Mouse (Mus musculus) kidney, embryonic 16.5 days (tissue): ENCODE measurements around the gene Ripor1. TPM values are rescaled to one million over a fixed set of nuclear protein-coding genes. Genes with fewer than 3 reads are reported as not detected.
"Not testable (repeated sequence)": the region's sequence is repeated elsewhere in the genome, so short reads cannot be mapped to it uniquely, and the experiment has no call there.

Experiments used
- ATAC-seq: fragments of 200-750 bp; cut with Nextera tagmentation; 2 replicates; pipeline ENCODE4 v1.8.0; 2017; ENCODE audit warnings: moderate TSS enrichment; ENCODE audit not compliant: low FRiP score, low TSS enrichment
- H3K27ac ChIP-seq: fragments of 300-500 bp; sonication (generic); 2 replicates; pipeline ENCODE4 v1.5.1; 2014; ENCODE audit warnings: low read length
- H3K27me3 ChIP-seq: fragments of 300-500 bp; sonication (generic); 2 replicates; pipeline ENCODE4 v1.6.1; 2014; ENCODE audit warnings: low read length, control low read depth, mixed read lengths; ENCODE audit not compliant: insufficient read depth
- H3K36me3 ChIP-seq: fragments of 300-500 bp; sonication (generic); 2 replicates; pipeline ENCODE4 v1.6.1; 2014; ENCODE audit warnings: low read length, control low read depth, mixed read lengths; ENCODE audit not compliant: insufficient read depth
- H3K4me1 ChIP-seq: fragments of 300-500 bp; sonication (generic); 2 replicates; pipeline ENCODE4 v1.6.1; 2014; ENCODE audit warnings: low read length, control low read depth, mixed read lengths; ENCODE audit not compliant: insufficient read depth
- H3K4me2 ChIP-seq: fragments of 300-500 bp; sonication (generic); replicated peaks from 2 replicates; pipeline ENCODE4 v1.6.1; 2014; ENCODE audit warnings: low read depth, low read length
- H3K4me3 ChIP-seq: fragments of 300-500 bp; sonication (generic); 2 replicates; pipeline ENCODE4 v1.5.1; 2014; ENCODE audit warnings: mild to moderate bottlenecking, low read length
- H3K9ac ChIP-seq: fragments of 300-500 bp; sonication (generic); replicated peaks from 2 replicates; pipeline ENCODE4 v1.6.1; 2014; ENCODE audit warnings: low read length
- H3K9me3 ChIP-seq: fragments of 300-500 bp; sonication (generic); 2 replicates; pipeline ENCODE4 v1.6.1; 2016; ENCODE audit warnings: low read length, control low read depth
- WGBS: fragments of 180-500 bp; shearing (Covaris S2); extraction: QIAGEN DNeasy Blood & Tissue Kit; methylation state at CpG from one replicate; pipeline ENCODE4 v1.1.7; 2014; 5-methylcytosine and 5-hydroxymethylcytosine counted together
- polyA plus RNA-seq: library from polyadenylated mRNA; unstranded; fragments of >200 nt; fragmentation: Nextera tagmentation; extraction: Ambion mirVana; gene quantifications from 2 replicates; pipeline ENCODE4 v1.2.1, GENCODE M21; 2015

Gene Ripor1
- polyA plus RNA-seq, 1 experiment from 2014 or later = 44.5 TPM

- no peak for ATAC-seq
- Histone ChIP-seq H3K4me1 (no peaks in the 10 kb centered on the region), H3K27ac (no peak overlapping the region), H3K27me3 (no peaks in the 10 kb centered on the region), H3K4me2 (no peak overlapping the region), H3K4me3 (no peak overlapping the region), H3K9ac (no peak overlapping the region), H3K36me3 (no peaks in the 10 kb centered on the region), H3K9me3 (no peaks in the 10 kb centered on the region)
- 43% methylated on average over 6 of the region's 6 CpGs for WGBS
Measured at GRCm38 (mm10) chr8:105574741-105575140, 30.3 kb upstream of the Ripor1 start.

GRCm38 (mm10) chr8:105575538-105575937, 29.5 kb upstream of the Ripor1 start:
- Histone ChIP-seq H3K9ac (no peak overlapping the region), H3K36me3 (no peaks in the 10 kb centered on the region), H3K4me2 (no peak overlapping the region), H3K9me3 (no peaks in the 10 kb centered on the region), H3K4me3 (no peak overlapping the region), H3K4me1 (no peaks in the 10 kb centered on the region), H3K27ac (no peak overlapping the region), H3K27me3 (no peaks in the 10 kb centered on the region)
- WGBS = 47% methylated on average over 3 of the region's 3 CpGs
- ATAC-seq = no peak

- Histone ChIP-seq H3K9me3 (no peaks in the 10 kb centered on the region), H3K4me1 (no peaks in the 10 kb centered on the region), H3K27ac (no peak overlapping the region), H3K36me3 (no peaks in the 10 kb centered on the region), H3K4me2 (no peak overlapping the region), H3K4me3 (no peak overlapping the region), H3K27me3 (no peaks in the 10 kb centered on the region), H3K9ac (no peak overlapping the region)
- no peak for ATAC-seq
- 72% methylated on average over 3 of the region's 3 CpGs for WGBS
Measured at GRCm38 (mm10) chr8:105579719-105580118, 25.3 kb upstream of the Ripor1 start.

GRCm38 (mm10) chr8:105592431-105592830, 12.6 kb upstream of the Ripor1 start:
- H3K9ac ChIP-seq = no peak overlapping the region
- no peaks in the 10 kb centered on the region for H3K36me3 ChIP-seq
- peaks cover 18% of the 10 kb centered on the region for H3K4me1 ChIP-seq
- no peaks in the 10 kb centered on the region for H3K27me3 ChIP-seq
- no peak overlapping the region for H3K27ac ChIP-seq
- H3K9me3 ChIP-seq = no peaks in the 10 kb centered on the region
- H3K4me2 ChIP-seq = no peak overlapping the region
- no peak for ATAC-seq
- H3K4me3 ChIP-seq = no peak overlapping the region
- WGBS = 65% methylated on average over 2 of the region's 2 CpGs

- H3K4me3 ChIP-seq = peak overlapping the region; percentile 33
- H3K4me1 ChIP-seq = peaks cover 18% of the 10 kb centered on the region
- ATAC-seq = 0 out of 2 replicates have a peak, but pooled peaks have one; percentile 32
- 15% methylated on average over 15 of the region's 15 CpGs for WGBS
- peak overlapping the region; percentile 85 for H3K27ac ChIP-seq
- no peaks in the 10 kb centered on the region for H3K27me3 ChIP-seq
- H3K9me3 ChIP-seq = no peaks in the 10 kb centered on the region
- no peaks in the 10 kb centered on the region for H3K36me3 ChIP-seq
- peak overlapping the region; percentile 49 for H3K4me2 ChIP-seq
- H3K9ac ChIP-seq = peak overlapping the region; percentile 51
Measured at GRCm38 (mm10) chr8:105593859-105594258, 11.2 kb upstream of the Ripor1 start.

GRCm38 (mm10) chr8:105594451-105595242, 10.4 kb upstream of the Ripor1 start:
- Histone ChIP-seq H3K9ac (peak overlapping the region; percentile 51), H3K27me3 (no peaks in the 10 kb centered on the region), H3K4me3 (peak overlapping the region; percentile 33), H3K9me3 (no peaks in the 10 kb centered on the region), H3K36me3 (no peaks in the 10 kb centered on the region), H3K4me1 (peaks cover 18% of the 10 kb centered on the region), H3K27ac (peak overlapping the region; percentile 85), H3K4me2 (peak overlapping the region; percentile 49)
- 53% methylated on average over 18 of the region's 18 CpGs for WGBS
- peak; percentile 58 for ATAC-seq

GRCm38 (mm10) chr8:105596362-105597034, 8.6 kb upstream of the Ripor1 start:
- peak overlapping the region; percentile 52 for H3K4me2 ChIP-seq
- peak overlapping the region; percentile 30 for H3K4me3 ChIP-seq
- no peaks in the 10 kb centered on the region for H3K36me3 ChIP-seq
- H3K27me3 ChIP-seq = no peaks in the 10 kb centered on the region
- no peak overlapping the region for H3K9ac ChIP-seq
- peak; percentile 73 for ATAC-seq
- peaks cover 18% of the 10 kb centered on the region for H3K4me1 ChIP-seq
- H3K27ac ChIP-seq = no peak overlapping the region
- WGBS = 10% methylated on average over 14 of the region's 14 CpGs
- H3K9me3 ChIP-seq = no peaks in the 10 kb centered on the region

GRCm38 (mm10) chr8:105598777-105599176, 6.3 kb upstream of the Ripor1 start:
- no peak for ATAC-seq
- peaks cover 15% of the 10 kb centered on the region for H3K4me1 ChIP-seq
- no peaks in the 10 kb centered on the region for H3K27me3 ChIP-seq
- no peak overlapping the region for H3K9ac ChIP-seq
- H3K4me3 ChIP-seq = no peak overlapping the region
- H3K27ac ChIP-seq = no peak overlapping the region
- H3K9me3 ChIP-seq = no peaks in the 10 kb centered on the region
- no peaks in the 10 kb centered on the region for H3K36me3 ChIP-seq
- 87% methylated on average over 6 of the region's 6 CpGs for WGBS
- no peak overlapping the region for H3K4me2 ChIP-seq

- Histone ChIP-seq H3K4me2 (no peak overlapping the region), H3K36me3 (no peaks in the 10 kb centered on the region), H3K9ac (no peak overlapping the region), H3K27ac (no peak overlapping the region), H3K4me3 (no peak overlapping the region), H3K9me3 (no peaks in the 10 kb centered on the region), H3K27me3 (no peaks in the 10 kb centered on the region), H3K4me1 (peaks cover 13% of the 10 kb centered on the region)
- no peak for ATAC-seq
- WGBS = 76% methylated on average over 5 of the region's 5 CpGs
Measured at GRCm38 (mm10) chr8:105601301-105601700, 3.8 kb upstream of the Ripor1 start.

GRCm38 (mm10) chr8:105602540-105602939, 2.5 kb upstream of the Ripor1 start:
- H3K27ac ChIP-seq, H3K36me3 ChIP-seq, H3K9me3 ChIP-seq, H3K9ac ChIP-seq, ATAC-seq, H3K27me3 ChIP-seq, H3K4me3 ChIP-seq, H3K4me2 ChIP-seq: not testable (repeated sequence)
- peaks cover 26% of the 10 kb centered on the region for H3K4me1 ChIP-seq
- 90% methylated on average over 2 of the region's 3 CpGs for WGBS
